Mouse (Mus musculus) hindbrain, embryonic 10.5 days (tissue): ENCODE data around the gene Ube2m. TPM values are rescaled to one million over a fixed set of nuclear protein-coding genes. Genes with fewer than 3 reads are reported as not detected.

Experiments
- DNase-seq: peaks from one replicate; pipeline ENCODE4 v3.0.0-alpha.2; 2017; ENCODE audit warnings: low spot score
- H3K27ac ChIP-seq: fragments of 300-500 bp; sonication (generic); 2 replicates; pipeline ENCODE4 v1.5.1; 2016; ENCODE audit warnings: mild to moderate bottlenecking, moderate library complexity
- H3K27me3 ChIP-seq: fragments of 300-500 bp; sonication (generic); 2 replicates; pipeline ENCODE4 v1.6.1; 2016; ENCODE audit warnings: mild to moderate bottlenecking; ENCODE audit not compliant: poor library complexity, insufficient read depth, severe bottlenecking
- H3K36me3 ChIP-seq: fragments of 300-500 bp; sonication (generic); 2 replicates; pipeline ENCODE4 v1.6.1; 2016; ENCODE audit warnings: mild to moderate bottlenecking, moderate library complexity
- H3K4me1 ChIP-seq: fragments of 300-500 bp; sonication (generic); replicated peaks from 2 replicates; pipeline ENCODE4 v1.6.1; 2016; ENCODE audit warnings: mild to moderate bottlenecking
- H3K4me3 ChIP-seq: fragments of 300-500 bp; sonication (generic); 2 replicates; pipeline ENCODE4 v1.5.1; 2016; ENCODE audit warnings: mild to moderate bottlenecking, moderate library complexity
- H3K9me3 ChIP-seq: fragments of 300-500 bp; sonication (generic); 2 replicates; pipeline ENCODE4 v1.6.1; 2016; ENCODE audit warnings: mild to moderate bottlenecking, moderate library complexity
- WGBS: fragments of 180-500 bp; shearing (Covaris S2); methylation state at CpG from one replicate; pipeline ENCODE4 v1.1.7; 2016; 5-methylcytosine and 5-hydroxymethylcytosine counted together
- polyA plus RNA-seq: library from polyadenylated mRNA; unstranded; fragments of >200 nt; fragmentation: Nextera tagmentation; extraction: Ambion mirVana; gene quantifications from 2 replicates; pipeline ENCODE4 v1.2.1, GENCODE M21; 2016

Gene Ube2m
- polyA plus RNA-seq, 1 experiment from 2014 or later: 157 TPM

DNA sequence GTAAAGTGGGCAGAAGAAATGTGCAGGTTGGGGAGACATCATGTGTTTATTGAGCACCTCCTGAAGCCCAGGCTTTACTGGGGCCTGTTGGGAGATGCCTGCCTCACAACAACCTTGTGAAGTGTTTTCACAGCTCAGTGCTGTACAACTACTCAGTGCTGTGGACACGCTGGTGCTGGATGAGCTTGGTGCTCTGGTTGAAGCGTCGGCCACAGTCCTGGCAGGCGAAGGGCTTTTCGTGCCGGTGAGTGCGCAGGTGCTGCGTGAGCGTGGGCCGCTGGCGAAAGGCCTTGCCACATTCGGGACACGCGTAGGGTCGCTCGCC is 5.0 kb upstream of the Ube2m start:
- H3K9me3 ChIP-seq: peaks cover 13% of the 10 kb centered on the region
- no peak for DNase-seq
- peak overlapping the region; percentile 62 for H3K4me3 ChIP-seq
- no peak overlapping the region for H3K27ac ChIP-seq
- peaks cover 29% of the 10 kb centered on the region for H3K4me1 ChIP-seq
- 37% methylated on average over 16 of the region's 16 CpGs for WGBS
- H3K27me3 ChIP-seq: peaks cover 55% of the 10 kb centered on the region
- H3K36me3 ChIP-seq: no peaks in the 10 kb centered on the region

DNA sequence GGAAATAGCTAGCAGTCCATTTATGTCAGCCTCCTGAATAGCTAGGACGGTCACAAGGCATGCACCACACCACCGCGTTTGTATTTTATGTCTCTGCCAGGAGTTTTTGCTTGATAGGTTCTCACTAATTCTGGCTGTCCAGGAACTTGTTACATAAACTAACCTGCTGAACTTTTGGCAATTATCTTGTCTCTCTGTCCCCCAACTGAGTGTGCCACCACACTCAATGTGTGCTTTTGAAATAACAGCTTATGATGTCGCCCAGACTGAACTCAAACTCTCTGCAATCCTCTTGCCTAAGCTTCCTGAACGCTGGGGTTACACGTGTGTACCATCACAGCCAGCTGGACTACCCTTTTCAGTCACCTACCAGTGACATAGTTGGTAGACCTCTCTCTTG is 4.4 kb upstream of the Ube2m start:
- no peak for DNase-seq
- Histone ChIP-seq H3K4me1 (peaks cover 29% of the 10 kb centered on the region), H3K27ac (no peak overlapping the region), H3K27me3 (peaks cover 55% of the 10 kb centered on the region), H3K9me3 (peaks cover 16% of the 10 kb centered on the region), H3K4me3 (0 out of 2 replicates have a peak overlapping the region, but pooled peaks have one; percentile 62), H3K36me3 (no peaks in the 10 kb centered on the region)
- WGBS: 75% methylated on average over 6 of the region's 6 CpGs

DNA sequence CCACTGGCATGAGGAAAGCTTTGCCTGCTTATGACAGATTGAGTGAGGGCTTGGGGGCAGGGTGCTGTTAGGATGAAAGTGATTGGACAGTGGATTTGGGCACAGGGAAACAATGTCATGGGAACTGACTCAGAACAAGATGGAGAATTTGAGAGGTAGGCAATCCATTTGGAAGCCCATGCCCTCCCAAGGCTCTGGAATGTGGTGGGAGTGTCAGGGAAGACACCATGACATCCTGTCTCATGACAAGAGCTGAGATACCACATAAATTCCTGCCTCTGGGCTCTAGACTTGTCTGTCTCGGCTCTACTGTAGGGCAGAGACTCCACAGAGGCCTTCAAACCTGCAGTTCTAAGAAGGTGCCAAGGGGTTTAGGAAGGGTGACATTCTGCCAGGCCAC is 3.2 kb upstream of the Ube2m start:
- WGBS: 78% methylated on average over 1 of the region's 1 CpGs
- Histone ChIP-seq H3K9me3 (peaks cover 16% of the 10 kb centered on the region), H3K4me3 (no peak overlapping the region), H3K27me3 (peaks cover 55% of the 10 kb centered on the region), H3K4me1 (peaks cover 38% of the 10 kb centered on the region), H3K27ac (no peak overlapping the region), H3K36me3 (peaks cover 6% of the 10 kb centered on the region)
- DNase-seq: no peak

- peak overlapping the region; percentile 100 for H3K27ac ChIP-seq
- DNase-seq: no peak
Measured at GRCm38 (mm10) chr7:13039181-13039580, 1.1 kb upstream of the Ube2m start.

GRCm38 (mm10) chr7:13038621-13039169 is 620 bp upstream of the Ube2m start:
- H3K4me1 ChIP-seq: peaks cover 50% of the 10 kb centered on the region
- H3K36me3 ChIP-seq: peaks cover 22% of the 10 kb centered on the region
- 25% methylated on average over 15 of the region's 15 CpGs for WGBS
- peaks cover 12% of the 10 kb centered on the region for H3K9me3 ChIP-seq
- H3K27me3 ChIP-seq: peaks cover 32% of the 10 kb centered on the region
- no peak for DNase-seq
- peak overlapping the region; percentile 79 for H3K4me3 ChIP-seq
- H3K27ac ChIP-seq: peak overlapping the region; percentile 100

More at GRCm38 (mm10) chr7:13039181-13039580, 1.1 kb upstream of the Ube2m start:
- 91% methylated on average over 1 of the region's 1 CpGs for WGBS
- peaks cover 50% of the 10 kb centered on the region for H3K4me1 ChIP-seq
- peaks cover 22% of the 10 kb centered on the region for H3K36me3 ChIP-seq
- H3K9me3 ChIP-seq: peaks cover 12% of the 10 kb centered on the region
- peak overlapping the region; percentile 79 for H3K4me3 ChIP-seq
- peaks cover 37% of the 10 kb centered on the region for H3K27me3 ChIP-seq

- Histone ChIP-seq H3K9me3 (peaks cover 3% of the 10 kb centered on the region; the same call in 1 of the 2 replicates), H3K27me3 (peaks cover 19% of the 10 kb centered on the region), H3K4me1 (peaks cover 57% of the 10 kb centered on the region), H3K27ac (peak overlapping the region; percentile 100), H3K4me3 (peak overlapping the region; percentile 79), H3K36me3 (peaks cover 34% of the 10 kb centered on the region)
- WGBS: under 1% methylated on average over 32 of the region's 33 CpGs
- no peak for DNase-seq
Measured at GRCm38 (mm10) chr7:13037366-13037765, 709 bp downstream of the Ube2m start.

- Histone ChIP-seq H3K27ac (peak overlapping the region; percentile 100), H3K9me3 (peaks cover 3% of the 10 kb centered on the region; the same call in 1 of the 2 replicates), H3K36me3 (peaks cover 39% of the 10 kb centered on the region), H3K27me3 (peaks cover 14% of the 10 kb centered on the region), H3K4me1 (peaks cover 61% of the 10 kb centered on the region), H3K4me3 (peak overlapping the region; percentile 79)
- WGBS: 47% methylated on average over 4 of the region's 4 CpGs
- DNase-seq: no peak
Measured at GRCm38 (mm10) chr7:13036806-13037205, 1.3 kb downstream of the Ube2m start.

DNA sequence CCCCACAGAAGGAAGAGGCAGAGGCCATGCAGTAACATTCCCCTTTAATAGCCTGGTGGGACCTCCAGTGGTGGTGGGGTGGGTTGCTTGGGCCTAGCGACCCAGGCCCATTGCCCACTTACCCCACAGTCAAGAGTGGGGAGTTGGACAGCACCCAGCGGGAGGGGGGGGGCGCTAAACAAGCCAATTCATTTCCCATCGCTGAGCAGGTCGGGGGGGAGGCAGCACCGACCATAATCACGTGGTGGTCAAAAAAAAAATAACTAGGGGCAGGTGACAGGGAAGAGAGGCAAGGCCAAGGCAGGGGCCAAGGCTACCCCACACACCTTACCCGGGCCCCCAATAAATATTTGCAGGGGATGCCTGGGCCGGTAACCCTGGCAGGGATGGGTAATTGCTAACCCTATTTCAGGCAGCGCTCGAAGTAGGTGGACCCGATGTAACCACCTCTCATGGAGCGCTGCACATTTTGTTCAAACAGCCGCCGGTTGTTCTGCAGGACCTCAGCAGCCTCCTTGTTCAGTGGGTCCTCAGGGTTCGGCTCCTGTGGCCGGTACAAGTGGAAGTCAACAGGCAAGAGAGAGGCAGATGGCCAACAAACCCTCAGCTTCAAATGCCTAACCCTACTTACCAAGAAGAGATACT is 2.7 kb downstream of the Ube2m start:
- Histone ChIP-seq H3K27ac (peak overlapping the region; percentile 91), H3K36me3 (peaks cover 54% of the 10 kb centered on the region), H3K4me1 (peaks cover 61% of the 10 kb centered on the region), H3K4me3 (peak overlapping the region; percentile 66), H3K27me3 (no peaks in the 10 kb centered on the region), H3K9me3 (peaks cover 3% of the 10 kb centered on the region; the same call in 1 of the 2 replicates)
- DNase-seq: no peak
- WGBS: 88% methylated on average over 17 of the region's 17 CpGs

DNA sequence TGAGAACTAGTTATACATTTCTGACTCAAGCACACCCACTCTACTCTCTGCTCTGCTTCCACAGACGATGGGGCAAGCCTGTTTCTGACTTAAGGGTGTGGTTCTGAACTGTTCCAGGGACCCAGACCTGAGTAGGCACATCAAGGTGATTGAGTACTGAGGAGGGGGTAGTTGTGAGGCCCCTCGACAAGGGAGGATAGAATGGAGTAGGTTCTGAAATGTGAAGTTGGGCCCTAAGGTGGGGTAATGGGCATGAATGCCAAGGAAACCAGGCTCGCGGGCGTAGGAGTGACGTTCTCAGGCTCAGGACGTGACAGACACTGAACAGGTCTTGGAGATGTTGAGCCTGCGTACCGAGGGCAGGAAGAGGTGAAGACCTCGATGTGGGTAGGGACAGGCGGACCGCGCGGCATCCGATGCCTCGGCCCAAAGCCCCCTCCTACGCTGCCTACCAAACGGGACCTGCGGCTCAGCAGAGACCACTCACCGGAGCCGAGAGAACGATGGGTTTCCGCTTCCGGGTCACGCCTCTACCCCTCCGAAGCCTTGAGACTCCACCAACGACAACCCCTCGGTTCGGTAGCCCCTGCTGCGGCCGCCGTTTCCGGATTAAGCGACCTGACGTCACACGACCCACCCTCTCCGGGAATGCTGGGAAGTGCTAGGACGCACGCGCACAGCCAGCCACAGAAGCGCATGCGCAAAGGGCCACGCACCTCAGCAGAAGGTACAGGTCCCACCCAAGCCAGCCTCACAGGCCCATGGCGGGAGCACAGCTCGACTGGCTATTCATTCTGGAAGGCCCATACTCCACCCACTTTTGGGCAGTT is 3.7 kb downstream of the Ube2m start, which contains the start of gene Chmp2a:
Gene Chmp2a (minus strand): TSS at position 660 of the 830 bp plus-strand sequence.
- H3K4me1 ChIP-seq: peaks cover 61% of the 10 kb centered on the region
- H3K4me3 ChIP-seq: peak within 1 kb of the TSS; percentile 66
- peak; percentile 98 for DNase-seq
- H3K27me3 ChIP-seq: no peaks in the 10 kb centered on the region
- WGBS: 1% methylated on average over 45 of the region's 45 CpGs
- H3K27ac ChIP-seq: peak within 1 kb of the TSS; percentile 91
- peaks cover 64% of the 10 kb centered on the region for H3K36me3 ChIP-seq
- peaks cover 3% of the 10 kb centered on the region; the same call in 1 of the 2 replicates for H3K9me3 ChIP-seq

DNA sequence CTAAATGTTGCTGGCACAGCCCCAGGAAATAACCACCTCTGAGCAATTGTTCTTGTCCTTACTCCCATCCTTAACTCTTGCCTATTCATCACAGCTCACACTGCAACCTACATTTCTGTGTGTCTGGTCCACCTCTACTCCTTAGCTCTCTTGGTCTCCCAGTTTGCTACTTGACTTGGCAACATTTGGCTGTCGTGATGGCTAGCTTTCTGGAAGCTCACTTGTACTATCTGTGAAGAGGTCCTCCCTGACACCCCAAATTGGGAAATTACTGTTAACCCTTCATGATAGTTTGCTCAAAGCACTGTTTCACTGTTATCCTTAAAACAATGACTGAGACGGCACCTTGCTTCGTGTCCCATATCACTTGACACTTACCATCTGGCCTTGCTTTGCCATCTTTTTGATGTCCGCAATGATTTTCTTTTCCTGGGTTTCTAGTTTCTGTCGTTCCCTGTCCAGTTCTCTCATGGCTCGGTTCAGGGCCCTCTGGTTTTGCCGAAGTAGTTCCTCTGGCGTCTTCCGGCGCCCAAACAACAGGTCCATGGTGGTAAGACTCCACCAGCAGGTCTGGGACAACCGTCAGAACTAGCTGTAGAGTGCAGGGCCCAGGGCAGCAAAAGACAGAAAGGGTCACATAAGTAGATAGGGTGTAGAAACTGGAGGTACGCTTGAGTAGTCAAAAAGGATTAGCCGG is 4.5 kb downstream of the Ube2m start:
- peak; percentile 14 for DNase-seq
- WGBS: 54% methylated on average over 13 of the region's 13 CpGs
- Histone ChIP-seq H3K27ac (peak overlapping the region; percentile 91), H3K27me3 (no peaks in the 10 kb centered on the region), H3K9me3 (peaks cover 3% of the 10 kb centered on the region; the same call in 1 of the 2 replicates), H3K36me3 (peaks cover 71% of the 10 kb centered on the region), H3K4me3 (peak overlapping the region; percentile 66), H3K4me1 (peaks cover 53% of the 10 kb centered on the region)

GRCm38 (mm10) chr7:13032541-13032940 is 5.5 kb downstream of the Ube2m start:
- Histone ChIP-seq H3K27ac (no peak overlapping the region), H3K27me3 (no peaks in the 10 kb centered on the region), H3K9me3 (no peaks in the 10 kb centered on the region), H3K4me3 (peak overlapping the region; percentile 2; the same call in 1 of the 2 replicates), H3K36me3 (peaks cover 82% of the 10 kb centered on the region), H3K4me1 (peaks cover 50% of the 10 kb centered on the region)
- 96% methylated on average over 7 of the region's 7 CpGs for WGBS
- DNase-seq: no peak

- H3K27ac ChIP-seq: no peak overlapping the region
- H3K9me3 ChIP-seq: no peaks in the 10 kb centered on the region
- WGBS: 88% methylated on average over 2 of the region's 2 CpGs
- no peak for DNase-seq
- H3K27me3 ChIP-seq: no peaks in the 10 kb centered on the region
- peaks cover 87% of the 10 kb centered on the region for H3K36me3 ChIP-seq
- peaks cover 51% of the 10 kb centered on the region for H3K4me1 ChIP-seq
- 0 out of 2 replicates have a peak overlapping the region, but pooled peaks have one; percentile 9 for H3K4me3 ChIP-seq
Measured at GRCm38 (mm10) chr7:13031983-13032382, 6.1 kb downstream of the Ube2m start.
